Comparison of ENCODE assay signal across 11 mouse cellular contexts in genomic region chr12:86647279-86647678, GRCm38 (mm10). TPM values are rescaled to one million over a fixed set of nuclear protein-coding genes. Genes with fewer than 3 reads are reported as not detected.
DNase-seq lines count a peak whose midpoint lies in the region; ATAC-seq and TF ChIP-seq lines count a peak whose summit lies in the region.
"Had no signal": no experiment of that assay in that cellular context is flagged by ENCODE, and none has a peak within 500 bp of the region (broad histone marks: within the 10 kb centered on the region; RNA-seq: fewer than 3 reads in every experiment).

No protein-coding gene starts in this region.

- 0 out of 2 replicates have a peak overlapping the region, but pooled peaks have one; percentile 10 for H3K4me2 ChIP-seq in hindbrain, embryonic 15.5 days
- no peak overlapping the region for H3K4me2 ChIP-seq in hindbrain, embryonic 12.5 days (replicated peaks)
- peak overlapping the region; percentile 24 for H3K4me2 ChIP-seq in embryonic facial prominence, embryonic 15.5 days (replicated peaks)
- H3K4me2 ChIP-seq in midbrain, postnatal 0 days (ENCODE audit: low read depth, low read length, poor library complexity, severe bottlenecking): no peak overlapping the region
- H3K4me2 ChIP-seq: liver, embryonic 11.5 days had no signal

- ATAC-seq in hindbrain, embryonic 15.5 days (ENCODE audit: low FRiP score, low read depth): no peak
- ATAC-seq in hindbrain, embryonic 12.5 days (ENCODE audit: low FRiP score): no peak
- peak; percentile 64 for ATAC-seq in embryonic facial prominence, embryonic 15.5 days (ENCODE audit: insufficient number of reproducible peaks, low FRiP score, low TSS enrichment, low read depth)
- ATAC-seq in midbrain, postnatal 0 days (ENCODE audit: low FRiP score): no peak
- no peak for ATAC-seq in megakaryocyte, adult 5-6 weeks (ENCODE audit: poor library complexity, severe bottlenecking)

- H3K27ac ChIP-seq in hindbrain, embryonic 15.5 days (replicated peaks): peak overlapping the region; percentile 54
- no peak overlapping the region for H3K27ac ChIP-seq in hindbrain, embryonic 12.5 days
- peak overlapping the region; percentile 75 for H3K27ac ChIP-seq in embryonic facial prominence, embryonic 15.5 days (replicated peaks)
- H3K27ac ChIP-seq in midbrain, postnatal 0 days (ENCODE audit: low read depth, low read length): no peak overlapping the region

- TF ChIP-seq CTCF in midbrain, postnatal 0 days (IDR thresholded peaks at IDR 0.05): no peak

- H3K9ac ChIP-seq in hindbrain, embryonic 15.5 days: no peak overlapping the region
- H3K9ac ChIP-seq in hindbrain, embryonic 12.5 days: no peak overlapping the region
- H3K9ac ChIP-seq in embryonic facial prominence, embryonic 15.5 days: no peak overlapping the region
- no peak overlapping the region for H3K9ac ChIP-seq in midbrain, postnatal 0 days (replicated peaks; ENCODE audit: low read length, poor library complexity, severe bottlenecking)

- H3K9me3 ChIP-seq in hindbrain, embryonic 15.5 days: no peaks in the 10 kb centered on the region
- 0 out of 2 replicates have a peak, but pooled peaks cover 4% of the 10 kb centered on the region for H3K9me3 ChIP-seq in hindbrain, embryonic 12.5 days (replicated peaks)
- no peaks in the 10 kb centered on the region for H3K9me3 ChIP-seq in embryonic facial prominence, embryonic 15.5 days (replicated peaks)
- H3K9me3 ChIP-seq in midbrain, postnatal 0 days (ENCODE audit: low read length): no peaks in the 10 kb centered on the region
- H3K9me3 ChIP-seq: G1E had no signal

- no peaks in the 10 kb centered on the region for H3K36me3 ChIP-seq in hindbrain, embryonic 15.5 days
- no peaks in the 10 kb centered on the region for H3K36me3 ChIP-seq in hindbrain, embryonic 12.5 days
- H3K36me3 ChIP-seq in embryonic facial prominence, embryonic 15.5 days: no peaks in the 10 kb centered on the region
- H3K36me3 ChIP-seq in midbrain, postnatal 0 days (ENCODE audit: insufficient read depth, low read length): no peaks in the 10 kb centered on the region
- H3K36me3 ChIP-seq: G1E had no signal

- H3K4me3 ChIP-seq in hindbrain, embryonic 15.5 days: no peak overlapping the region
- no peak overlapping the region for H3K4me3 ChIP-seq in hindbrain, embryonic 12.5 days
- H3K4me3 ChIP-seq in embryonic facial prominence, embryonic 15.5 days (replicated peaks): no peak overlapping the region
- no peak overlapping the region for H3K4me3 ChIP-seq in midbrain, postnatal 0 days (ENCODE audit: low read depth, low read length)

- peak; percentile 73 to 74 for DNase-seq in cerebellum, postnatal 10 days
- DNase-seq in cerebellum, postnatal 4 days (ENCODE audit: low spot score in 2 of 2): no peak
- DNase-seq in midbrain, postnatal 0 days (ENCODE audit: low spot score): peak; percentile 70
- DNase-seq in gastrocnemius, adult 8-10 months (ENCODE audit: low spot score in 2 of 2): no peak
- DNase-seq: adrenal gland, postnatal 10 days had no signal

- WGBS in hindbrain, embryonic 15.5 days: 33% methylated on average over 9 of the region's 9 CpGs
- WGBS in hindbrain, embryonic 12.5 days: 52% methylated on average over 9 of the region's 9 CpGs
- 19% methylated on average over 9 of the region's 9 CpGs for WGBS in embryonic facial prominence, embryonic 15.5 days
- 46% methylated on average over 9 of the region's 9 CpGs for WGBS in midbrain, postnatal 0 days

- peaks cover 38% of the 10 kb centered on the region for H3K4me1 ChIP-seq in hindbrain, embryonic 15.5 days (replicated peaks)
- H3K4me1 ChIP-seq in hindbrain, embryonic 12.5 days: peaks cover 30% of the 10 kb centered on the region
- peaks cover 34% of the 10 kb centered on the region for H3K4me1 ChIP-seq in embryonic facial prominence, embryonic 15.5 days
- peaks cover 6% of the 10 kb centered on the region; the same call in 1 of the 2 replicates for H3K4me1 ChIP-seq in midbrain, postnatal 0 days (ENCODE audit: insufficient read depth, low read length)

- H3K27me3 ChIP-seq in hindbrain, embryonic 15.5 days: no peaks in the 10 kb centered on the region
- H3K27me3 ChIP-seq in hindbrain, embryonic 12.5 days: no peaks in the 10 kb centered on the region
- H3K27me3 ChIP-seq in embryonic facial prominence, embryonic 15.5 days: no peaks in the 10 kb centered on the region
- no peaks in the 10 kb centered on the region for H3K27me3 ChIP-seq in midbrain, postnatal 0 days (ENCODE audit: insufficient read depth, low read length)

RNA-seq across cellular contexts. Expression of gene Vash1, which starts 31.2 kb away (rescaled TPM):
- polyA plus RNA-seq in hindbrain, embryonic 15.5 days (2015; fragmentation: Nextera tagmentation; extraction: Ambion mirVana): 35.0 and 38.0 TPM in 2 replicates
- 34.4 and 35.3 TPM in 2 replicates for polyA plus RNA-seq in hindbrain, embryonic 12.5 days (2016; fragmentation: Nextera tagmentation; extraction: Ambion mirVana)
- 12.3 and 14.1 TPM in 2 replicates for polyA plus RNA-seq in embryonic facial prominence, embryonic 15.5 days (2015; fragmentation: Nextera tagmentation; extraction: Ambion mirVana)
- total RNA-seq in midbrain, postnatal 0 days (2014; rRNA removed): 84.3 and 89.4 TPM in 2 replicates
- polyA plus RNA-seq in midbrain, postnatal 0 days (2015; fragmentation: Nextera tagmentation; extraction: Ambion mirVana): 20.3 and 25.4 TPM in 2 replicates
- not detected in 2 replicates for total RNA-seq in megakaryocyte, adult 5-6 weeks (2015)
- total RNA-seq in megakaryocyte, adult 5-6 weeks (2017): 0.16 TPM in 1 of 2 replicates, not detected in the other
- total RNA-seq in gastrocnemius, adult 8-10 months (2022): 1 to 10 TPM; 2.0 to 3.6 (median 3.1) TPM
- total RNA-seq: G1E had no signal
- polyA plus RNA-seq: G1E had no signal

Comparison
In these comparisons a context has a peak if more than half of its experiments do, and no peak if none do; other contexts are left out.
1. DNase-seq: peak in cerebellum, postnatal 10 days (2 of 2) and midbrain, postnatal 0 days (single experiment); none in cerebellum, postnatal 4 days (0 of 2) and gastrocnemius, adult 8-10 months (0 of 2).
2. H3K27ac ChIP-seq: peak in hindbrain, embryonic 15.5 days (single experiment) and embryonic facial prominence, embryonic 15.5 days (single experiment); none in hindbrain, embryonic 12.5 days (single experiment) and midbrain, postnatal 0 days (single experiment).
3. H3K4me2 ChIP-seq: peak in hindbrain, embryonic 15.5 days (single experiment) and embryonic facial prominence, embryonic 15.5 days (single experiment); none in hindbrain, embryonic 12.5 days (single experiment) and midbrain, postnatal 0 days (single experiment).